Mouse (Mus musculus): ENCODE measurements at regions not wholly inside any gene's neighbourhood (a gene's known extent, or its start where the extent isn't known, plus 50 kb on each side); places are given as distances from the start of the nearest gene placed in this dataset.

GRCm38 (mm10) chr10:56783941-56784340 is 406.8 kb downstream of the Gja1 start:
- no peak overlapping the region for H3K27ac ChIP-seq
- no peaks in the 10 kb centered on the region for H3K36me3 ChIP-seq (ENCODE audit: insufficient read depth, low read length)
- DNase-seq (ENCODE audit: low spot score) (no peak), ATAC-seq (replicated peaks; ENCODE audit: low FRiP score, low read depth) (no peak)
- H3K4me2 ChIP-seq (ENCODE audit: low read length) = no peak overlapping the region
- H3K27me3 ChIP-seq (ENCODE audit: insufficient read depth, low read length) = no peaks in the 10 kb centered on the region
- H3K4me1 ChIP-seq (replicated peaks; ENCODE audit: insufficient read depth, low read length) = no peaks in the 10 kb centered on the region
- no peak overlapping the region for H3K9ac ChIP-seq (ENCODE audit: low read depth, low read length)
- TF ChIP-seq CTCF (IDR thresholded peaks at IDR 0.05; ENCODE audit: low read depth) = no peak
- no peak overlapping the region for H3K4me3 ChIP-seq (replicated peaks; ENCODE audit: low read depth, low read length)
- WGBS = 71% methylated on average over 4 of the region's 4 CpGs
- no peaks in the 10 kb centered on the region for H3K9me3 ChIP-seq (replicated peaks; ENCODE audit: low read length)

GRCm38 (mm10) chr10:56788081-56788480 is 411.0 kb downstream of the Gja1 start:
- no peak overlapping the region for H3K4me3 ChIP-seq (replicated peaks; ENCODE audit: low read depth, low read length)
- no peak overlapping the region for H3K27ac ChIP-seq
- 48% methylated on average over 4 of the region's 4 CpGs for WGBS
- H3K9ac ChIP-seq (ENCODE audit: low read depth, low read length) = no peak overlapping the region
- TF ChIP-seq CTCF (IDR thresholded peaks at IDR 0.05; ENCODE audit: low read depth) = no peak
- no peak overlapping the region for H3K4me2 ChIP-seq (ENCODE audit: low read length)
- no peaks in the 10 kb centered on the region for H3K36me3 ChIP-seq (ENCODE audit: insufficient read depth, low read length)
- no peaks in the 10 kb centered on the region for H3K9me3 ChIP-seq (replicated peaks; ENCODE audit: low read length)
- DNase-seq (ENCODE audit: low spot score) (no peak), ATAC-seq (replicated peaks; ENCODE audit: low FRiP score, low read depth) (no peak)
- no peaks in the 10 kb centered on the region for H3K27me3 ChIP-seq (ENCODE audit: insufficient read depth, low read length)
- H3K4me1 ChIP-seq (replicated peaks; ENCODE audit: insufficient read depth, low read length) = no peaks in the 10 kb centered on the region

- DNase-seq (ENCODE audit: low spot score) = peak; percentile 75
- peak overlapping the region; percentile 54; the same call in 1 of the 2 replicates for H3K27ac ChIP-seq
- H3K36me3 ChIP-seq (ENCODE audit: insufficient read depth, low read length) = no peaks in the 10 kb centered on the region
- ATAC-seq (replicated peaks; ENCODE audit: low FRiP score, low read depth) = peak; percentile 73
- TF ChIP-seq CTCF (IDR thresholded peaks at IDR 0.05; ENCODE audit: low read depth) = no peak
- no peak overlapping the region for H3K9ac ChIP-seq (ENCODE audit: low read depth, low read length)
- H3K4me3 ChIP-seq (replicated peaks; ENCODE audit: low read depth, low read length) = no peak overlapping the region
- H3K27me3 ChIP-seq (ENCODE audit: insufficient read depth, low read length) = no peaks in the 10 kb centered on the region
- no peak overlapping the region for H3K4me2 ChIP-seq (ENCODE audit: low read length)
- 27% methylated on average over 8 of the region's 8 CpGs for WGBS
- no peaks in the 10 kb centered on the region for H3K4me1 ChIP-seq (replicated peaks; ENCODE audit: insufficient read depth, low read length)
- H3K9me3 ChIP-seq (replicated peaks; ENCODE audit: low read length) = no peaks in the 10 kb centered on the region
Observed at GRCm38 (mm10) chr10:56793074-56793473, 415.9 kb downstream of the Gja1 start.

- no peaks in the 10 kb centered on the region for H3K36me3 ChIP-seq (ENCODE audit: insufficient read depth, low read length)
- H3K9ac ChIP-seq (ENCODE audit: low read depth, low read length) = no peak overlapping the region
- ATAC-seq (replicated peaks; ENCODE audit: low FRiP score, low read depth) (no peak), DNase-seq (ENCODE audit: low spot score) (no peak)
- 58% methylated on average over 3 of the region's 3 CpGs for WGBS
- no peaks in the 10 kb centered on the region for H3K27me3 ChIP-seq (ENCODE audit: insufficient read depth, low read length)
- H3K4me2 ChIP-seq (ENCODE audit: low read length) = no peak overlapping the region
- no peak overlapping the region for H3K27ac ChIP-seq
- no peaks in the 10 kb centered on the region for H3K4me1 ChIP-seq (replicated peaks; ENCODE audit: insufficient read depth, low read length)
- H3K4me3 ChIP-seq (replicated peaks; ENCODE audit: low read depth, low read length) = no peak overlapping the region
- no peaks in the 10 kb centered on the region for H3K9me3 ChIP-seq (replicated peaks; ENCODE audit: low read length)
- TF ChIP-seq CTCF (IDR thresholded peaks at IDR 0.05; ENCODE audit: low read depth) = no peak
Observed at GRCm38 (mm10) chr10:56795396-56795795, 418.3 kb downstream of the Gja1 start.

- peak; percentile 46 for DNase-seq (ENCODE audit: low spot score)
- H3K36me3 ChIP-seq (ENCODE audit: insufficient read depth, low read length) = no peaks in the 10 kb centered on the region
- no peaks in the 10 kb centered on the region for H3K27me3 ChIP-seq (ENCODE audit: insufficient read depth, low read length)
- no peak overlapping the region for H3K4me2 ChIP-seq (ENCODE audit: low read length)
- H3K4me3 ChIP-seq (replicated peaks; ENCODE audit: low read depth, low read length) = no peak overlapping the region
- ATAC-seq (replicated peaks; ENCODE audit: low FRiP score, low read depth) = no peak
- H3K27ac ChIP-seq = no peak overlapping the region
- TF ChIP-seq CTCF (IDR thresholded peaks at IDR 0.05; ENCODE audit: low read depth) = no peak
- 42% methylated on average over 3 of the region's 3 CpGs for WGBS
- no peak overlapping the region for H3K9ac ChIP-seq (ENCODE audit: low read depth, low read length)
- no peaks in the 10 kb centered on the region for H3K4me1 ChIP-seq (replicated peaks; ENCODE audit: insufficient read depth, low read length)
- H3K9me3 ChIP-seq (replicated peaks; ENCODE audit: low read length) = no peaks in the 10 kb centered on the region
Observed at GRCm38 (mm10) chr10:56799307-56799706, 422.2 kb downstream of the Gja1 start.

- Histone ChIP-seq H3K36me3 (ENCODE audit: insufficient read depth, low read length) (no peaks in the 10 kb centered on the region), H3K27ac (no peak overlapping the region), H3K4me1 (replicated peaks; ENCODE audit: insufficient read depth, low read length) (no peaks in the 10 kb centered on the region), H3K9ac (ENCODE audit: low read depth, low read length) (no peak overlapping the region), H3K27me3 (ENCODE audit: insufficient read depth, low read length) (no peaks in the 10 kb centered on the region), H3K9me3 (replicated peaks; ENCODE audit: low read length) (no peaks in the 10 kb centered on the region), H3K4me3 (replicated peaks; ENCODE audit: low read depth, low read length) (no peak overlapping the region), H3K4me2 (ENCODE audit: low read length) (no peak overlapping the region)
- DNase-seq (ENCODE audit: low spot score) (no peak), ATAC-seq (replicated peaks; ENCODE audit: low FRiP score, low read depth) (no peak)
- 56% methylated on average over 3 of the region's 3 CpGs for WGBS
- TF ChIP-seq CTCF (IDR thresholded peaks at IDR 0.05; ENCODE audit: low read depth) = no peak
Observed at GRCm38 (mm10) chr10:56799745-56800144, 422.6 kb downstream of the Gja1 start.

GRCm38 (mm10) chr10:56809006-56809405 is 431.9 kb downstream of the Gja1 start:
- H3K27ac ChIP-seq = no peak overlapping the region
- H3K4me3 ChIP-seq (replicated peaks; ENCODE audit: low read depth, low read length) = no peak overlapping the region
- DNase-seq (ENCODE audit: low spot score) (no peak), ATAC-seq (replicated peaks; ENCODE audit: low FRiP score, low read depth) (no peak)
- no peaks in the 10 kb centered on the region for H3K36me3 ChIP-seq (ENCODE audit: insufficient read depth, low read length)
- H3K9ac ChIP-seq (ENCODE audit: low read depth, low read length) = no peak overlapping the region
- no peaks in the 10 kb centered on the region for H3K27me3 ChIP-seq (ENCODE audit: insufficient read depth, low read length)
- TF ChIP-seq CTCF (IDR thresholded peaks at IDR 0.05; ENCODE audit: low read depth) = no peak
- no peak overlapping the region for H3K4me2 ChIP-seq (ENCODE audit: low read length)
- H3K9me3 ChIP-seq (replicated peaks; ENCODE audit: low read length) = no peaks in the 10 kb centered on the region
- 81% methylated on average over 1 of the region's 1 CpGs for WGBS
- H3K4me1 ChIP-seq (replicated peaks; ENCODE audit: insufficient read depth, low read length) = no peaks in the 10 kb centered on the region

All from kidney, postnatal 0 days (tissue).